Mouse (Mus musculus) embryonic facial prominence, embryonic 14.5 days (tissue): ENCODE results near the gene Pgm5. TPM values are rescaled to one million over a fixed set of nuclear protein-coding genes. Genes with fewer than 3 reads are reported as not detected.

Source experiments
- ATAC-seq: fragments of 200-750 bp; cut with Nextera tagmentation; 2 replicates; pipeline ENCODE4 v1.8.0; 2017; ENCODE audit warnings: low read depth, moderate number of reproducible peaks, moderate TSS enrichment
- DNase-seq: peaks from one replicate; pipeline ENCODE4 v3.0.0-alpha.2; 2015; ENCODE audit warnings: low spot score
- H3K27ac ChIP-seq: fragments of 300-500 bp; sonication (generic); replicated peaks from 2 replicates; pipeline ENCODE4 v1.5.1; 2014; ENCODE audit warnings: low read depth, mild to moderate bottlenecking, low read length, moderate library complexity
- H3K27me3 ChIP-seq: fragments of 300-500 bp; sonication (generic); replicated peaks from 2 replicates; pipeline ENCODE4 v1.6.1; 2014; ENCODE audit warnings: low read length; ENCODE audit not compliant: control insufficient read depth, insufficient read depth
- H3K36me3 ChIP-seq: fragments of 300-500 bp; sonication (generic); 2 replicates; pipeline ENCODE4 v1.6.1; 2014; ENCODE audit warnings: low read length, mixed read lengths; ENCODE audit not compliant: control insufficient read depth, insufficient read depth
- H3K4me1 ChIP-seq: fragments of 300-500 bp; sonication (generic); 2 replicates; pipeline ENCODE4 v1.6.1; 2014; ENCODE audit warnings: antibody characterized with exemption, low read length; ENCODE audit not compliant: control insufficient read depth, insufficient read depth
- H3K4me2 ChIP-seq: fragments of 300-500 bp; sonication (generic); 2 replicates; pipeline ENCODE4 v1.6.1; 2014; ENCODE audit warnings: low read depth, mild to moderate bottlenecking, low read length, moderate library complexity, mixed read lengths
- H3K4me3 ChIP-seq: fragments of 300-500 bp; sonication (generic); 2 replicates; pipeline ENCODE4 v1.5.1; 2014; ENCODE audit warnings: low read depth, mild to moderate bottlenecking, low read length
- H3K9ac ChIP-seq: fragments of 300-500 bp; sonication (generic); 2 replicates; pipeline ENCODE4 v1.6.1; 2014; ENCODE audit warnings: low read depth, mild to moderate bottlenecking, low read length, moderate library complexity, mixed read lengths
- H3K9me3 ChIP-seq: fragments of 300-500 bp; sonication (generic); 2 replicates; pipeline ENCODE4 v1.6.1; 2016; ENCODE audit warnings: low read length; ENCODE audit not compliant: control insufficient read depth
- WGBS: fragments of 180-500 bp; shearing (Covaris S2); extraction: QIAGEN DNeasy Blood & Tissue Kit; methylation state at CpG from one replicate; pipeline ENCODE4 v1.1.7; 2014; 5-methylcytosine and 5-hydroxymethylcytosine counted together
- polyA plus RNA-seq: library from polyadenylated mRNA; unstranded; fragments of >200 nt; fragmentation: Nextera tagmentation; extraction: Ambion mirVana; gene quantifications from 2 replicates; pipeline ENCODE4 v1.2.1, GENCODE M21; 2014

Gene Pgm5
- polyA plus RNA-seq, 1 experiment from 2014 or later: 6.8 TPM

DNA sequence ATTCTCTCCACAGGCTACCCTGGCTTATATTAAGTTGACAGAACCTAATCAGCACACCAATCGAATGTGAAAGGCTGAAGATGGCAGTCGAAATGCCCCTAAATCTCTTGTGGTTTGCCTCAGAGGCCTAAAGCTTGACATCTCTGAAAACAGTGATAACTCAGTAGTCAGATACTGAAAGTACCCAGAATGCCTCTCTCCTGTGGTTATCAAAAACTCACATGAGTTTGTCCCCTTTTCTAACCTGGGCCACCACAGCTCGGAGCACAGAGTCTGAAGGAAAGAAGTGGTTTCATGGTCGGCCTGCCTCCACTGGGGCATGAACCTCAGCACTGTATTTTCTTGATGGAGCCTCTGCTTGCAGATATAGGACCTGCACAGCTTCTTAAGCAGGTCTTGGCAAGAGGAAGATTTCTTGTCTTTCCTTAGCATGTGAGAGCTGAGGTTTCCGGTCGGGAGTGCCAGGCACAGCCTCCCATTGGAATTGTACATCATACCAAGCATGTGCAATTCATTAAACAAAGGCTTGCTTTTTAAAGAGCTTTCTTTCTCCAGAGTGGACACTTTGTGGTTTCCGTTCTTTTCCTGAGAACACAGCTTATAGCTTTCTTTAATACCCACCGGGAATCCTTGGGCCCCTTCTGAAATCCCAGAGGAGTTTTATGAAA is 215.4 kb downstream of the Pgm5 start:
- ATAC-seq (no peak), DNase-seq (peak; percentile 62)
- Histone ChIP-seq H3K4me2 (no peak overlapping the region), H3K27ac (peak overlapping the region; percentile 18; the same call in 1 of the 2 replicates), H3K4me1 (peaks cover 16% of the 10 kb centered on the region; the same call in 1 of the 2 replicates), H3K9me3 (no peaks in the 10 kb centered on the region), H3K27me3 (no peaks in the 10 kb centered on the region), H3K4me3 (no peak overlapping the region), H3K9ac (no peak overlapping the region), H3K36me3 (no peaks in the 10 kb centered on the region)
- 51% methylated on average over 8 of the region's 8 CpGs for WGBS

- H3K4me3 ChIP-seq: no peak overlapping the region
- H3K4me2 ChIP-seq: no peak overlapping the region
- H3K27ac ChIP-seq: no peak overlapping the region
- no peaks in the 10 kb centered on the region for H3K27me3 ChIP-seq
- peaks cover 16% of the 10 kb centered on the region; the same call in 1 of the 2 replicates for H3K4me1 ChIP-seq
- DNase-seq (no peak), ATAC-seq (no peak)
- H3K36me3 ChIP-seq: no peaks in the 10 kb centered on the region
- no peak overlapping the region for H3K9ac ChIP-seq
- 67% methylated on average over 10 of the region's 10 CpGs for WGBS
- no peaks in the 10 kb centered on the region for H3K9me3 ChIP-seq
Observed at GRCm38 (mm10) chr19:24644971-24645370, 216.7 kb downstream of the Pgm5 start.

GRCm38 (mm10) chr19:24640982-24641381 is 220.7 kb downstream of the Pgm5 start:
- WGBS: 80% methylated on average over 6 of the region's 6 CpGs
- H3K27ac ChIP-seq: no peak overlapping the region
- no peaks in the 10 kb centered on the region for H3K36me3 ChIP-seq
- no peak overlapping the region for H3K4me2 ChIP-seq
- ATAC-seq (no peak), DNase-seq (no peak)
- no peaks in the 10 kb centered on the region for H3K9me3 ChIP-seq
- H3K4me3 ChIP-seq: no peak overlapping the region
- peaks cover 3% of the 10 kb centered on the region; the same call in 1 of the 2 replicates for H3K4me1 ChIP-seq
- H3K9ac ChIP-seq: no peak overlapping the region
- no peaks in the 10 kb centered on the region for H3K27me3 ChIP-seq

DNA sequence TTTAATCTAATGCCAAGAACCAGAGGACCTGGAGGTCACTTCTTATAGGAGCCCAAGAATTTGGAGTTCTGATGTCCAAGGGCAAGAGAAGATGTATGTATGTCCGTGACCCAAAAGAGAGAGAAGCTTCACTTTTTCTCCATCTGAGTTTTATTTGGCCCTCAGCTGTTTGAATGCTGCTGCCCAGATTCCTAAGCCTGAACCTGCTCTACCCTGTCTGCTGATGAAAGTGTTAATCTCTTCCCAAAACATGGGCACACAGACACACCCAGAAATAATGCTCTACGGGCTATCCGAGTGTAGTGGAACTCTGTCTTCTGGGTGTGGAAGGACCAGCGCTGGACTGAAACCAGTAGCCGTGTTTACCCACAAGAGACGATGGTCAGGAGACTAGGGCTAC is 223.7 kb downstream of the Pgm5 start:
- DNase-seq: no peak
- WGBS: 90% methylated on average over 6 of the region's 6 CpGs
- Histone ChIP-seq H3K4me1 (no peaks in the 10 kb centered on the region), H3K4me2 (no peak overlapping the region), H3K9me3 (no peaks in the 10 kb centered on the region), H3K9ac (no peak overlapping the region), H3K4me3 (no peak overlapping the region), H3K36me3 (no peaks in the 10 kb centered on the region), H3K27me3 (no peaks in the 10 kb centered on the region), H3K27ac (no peak overlapping the region)
- no peak for ATAC-seq

- DNase-seq: no peak
- Histone ChIP-seq H3K9ac (no peak overlapping the region), H3K4me1 (no peaks in the 10 kb centered on the region), H3K36me3 (no peaks in the 10 kb centered on the region), H3K4me2 (no peak overlapping the region), H3K9me3 (no peaks in the 10 kb centered on the region), H3K4me3 (no peak overlapping the region), H3K27ac (no peak overlapping the region), H3K27me3 (no peaks in the 10 kb centered on the region)
- ATAC-seq: no peak
- 80% methylated on average over 10 of the region's 10 CpGs for WGBS
Observed at GRCm38 (mm10) chr19:24636616-24637015, 225.0 kb downstream of the Pgm5 start.

GRCm38 (mm10) chr19:24634602-24635001 is 227.1 kb downstream of the Pgm5 start:
- WGBS: 5% methylated on average over 7 of the region's 7 CpGs
- Histone ChIP-seq H3K4me1 (no peaks in the 10 kb centered on the region), H3K9me3 (no peaks in the 10 kb centered on the region), H3K4me2 (no peak overlapping the region), H3K4me3 (no peak overlapping the region), H3K27ac (no peak overlapping the region), H3K36me3 (no peaks in the 10 kb centered on the region), H3K9ac (no peak overlapping the region), H3K27me3 (no peaks in the 10 kb centered on the region)
- DNase-seq (peak; percentile 80), ATAC-seq (peak; percentile 30; the same call in 1 of the 2 replicates)

Other genes starting within 250 kb of the Pgm5 start
- gene Tmem252, start 187.8 kb downstream of the Pgm5 start, polyA plus RNA-seq: 3.6 and 3.8 TPM in 2 replicates
- 229 and 272 TPM in 2 replicates for gene Gm10053, start 13.8 kb upstream of the Pgm5 start, polyA plus RNA-seq
- not detected in 2 replicates for gene Foxd4, start 39.3 kb upstream of the Pgm5 start, polyA plus RNA-seq
- 18.6 and 20.0 TPM in 2 replicates for gene Cbwd1, start 99.8 kb upstream of the Pgm5 start, polyA plus RNA-seq
- gene Dock8, start 137.7 kb upstream of the Pgm5 start, polyA plus RNA-seq: 4.4 and 5.6 TPM in 2 replicates